Mouse (Mus musculus): ENCODE data around the gene Gm45234.
"Not testable (repeated sequence)": the region's sequence is repeated elsewhere in the genome, so short reads cannot be mapped to it uniquely, and the experiment has no call there.

Gm45234 gene

GRCm38 (mm10) chr6:124755831-124756595 is at the start of gene Gm45234, which contains the start of gene Atn1:
TSS of gene Gm45234 (minus strand) at chr6:124756021.
TSS of gene Atn1 (minus strand) at chr6:124756524.
- no peak for DNase-seq (ENCODE audit: low read depth, low spot score)

- no peak for DNase-seq (ENCODE audit: low read depth, low spot score)
Observed at GRCm38 (mm10) chr6:124804341-124804740, 48.5 kb upstream of the Gm45234 start.

GRCm38 (mm10) chr6:124803691-124804090 is 47.9 kb upstream of the Gm45234 start:
- not testable (repeated sequence) for DNase-seq (ENCODE audit: low read depth, low spot score)

- DNase-seq (ENCODE audit: low read depth, low spot score), result no peak
Observed at GRCm38 (mm10) chr6:124803061-124803460, 47.2 kb upstream of the Gm45234 start.

- not testable (repeated sequence) for DNase-seq (ENCODE audit: low read depth, low spot score)
Observed at GRCm38 (mm10) chr6:124802400-124802799, 46.6 kb upstream of the Gm45234 start.

GRCm38 (mm10) chr6:124796200-124796599 is 40.4 kb upstream of the Gm45234 start:
- no peak for DNase-seq (ENCODE audit: low read depth, low spot score)

DNA sequence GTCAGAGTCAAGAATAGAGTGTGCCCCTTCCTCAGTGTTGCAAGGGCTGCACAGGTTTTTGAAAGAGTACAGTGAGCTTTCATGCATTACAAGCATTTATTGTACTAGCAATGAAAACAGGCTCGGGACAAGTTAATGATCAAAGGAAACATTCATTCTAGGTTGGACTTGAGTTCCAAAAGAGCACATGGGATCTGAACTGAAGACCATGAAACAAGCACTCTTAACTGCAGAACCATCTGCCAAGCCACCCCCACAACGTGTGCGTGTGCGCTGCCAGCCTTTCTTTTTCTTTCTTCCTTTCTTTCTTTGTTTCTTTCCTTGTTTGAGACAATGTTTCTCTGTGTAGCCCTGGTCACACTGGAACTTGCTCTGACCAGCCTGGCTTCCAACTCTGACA is 40.0 kb upstream of the Gm45234 start:
- no peak for DNase-seq (ENCODE audit: low read depth, low spot score)

DNA sequence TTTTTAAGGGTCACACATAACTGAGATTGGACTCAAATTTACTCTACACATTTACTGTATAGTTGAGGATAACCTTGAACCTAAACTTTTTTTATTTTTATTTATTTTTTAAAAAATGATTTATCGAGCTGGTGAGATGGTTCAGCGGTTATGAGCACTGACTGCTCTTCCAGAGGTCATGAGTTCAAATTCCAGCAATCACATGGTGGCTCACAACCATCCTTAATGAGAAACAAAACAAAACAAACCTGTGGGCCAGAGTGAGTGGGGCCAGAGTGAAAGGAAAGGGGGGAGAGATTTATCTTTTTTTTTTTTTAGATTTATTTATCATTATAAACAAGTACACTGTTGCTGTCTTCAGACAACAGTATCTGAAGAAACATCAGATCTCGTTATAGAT is 36.1 kb upstream of the Gm45234 start:
- DNase-seq (ENCODE audit: low read depth, low spot score), result no peak

DNA sequence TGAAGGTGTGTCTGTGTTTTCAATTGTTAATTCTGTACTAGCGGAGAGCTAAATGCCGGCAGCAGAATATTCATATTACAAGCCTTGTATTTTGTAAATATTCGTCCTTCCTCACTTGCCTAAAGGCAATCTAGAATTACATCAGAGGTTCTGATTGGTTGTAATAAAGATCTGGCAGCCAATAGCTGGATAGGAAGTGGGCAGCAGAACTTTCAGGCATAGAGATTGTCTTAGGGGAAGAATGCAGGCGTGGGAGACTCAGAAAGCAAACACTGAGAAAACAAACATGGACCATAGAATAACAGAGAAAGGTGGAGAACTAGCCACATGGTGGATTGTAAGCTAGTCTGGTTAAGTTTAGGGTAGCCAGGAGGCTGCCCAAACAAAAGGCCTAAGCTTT is 34.3 kb upstream of the Gm45234 start:
- DNase-seq (ENCODE audit: low read depth, low spot score), result no peak

DNA sequence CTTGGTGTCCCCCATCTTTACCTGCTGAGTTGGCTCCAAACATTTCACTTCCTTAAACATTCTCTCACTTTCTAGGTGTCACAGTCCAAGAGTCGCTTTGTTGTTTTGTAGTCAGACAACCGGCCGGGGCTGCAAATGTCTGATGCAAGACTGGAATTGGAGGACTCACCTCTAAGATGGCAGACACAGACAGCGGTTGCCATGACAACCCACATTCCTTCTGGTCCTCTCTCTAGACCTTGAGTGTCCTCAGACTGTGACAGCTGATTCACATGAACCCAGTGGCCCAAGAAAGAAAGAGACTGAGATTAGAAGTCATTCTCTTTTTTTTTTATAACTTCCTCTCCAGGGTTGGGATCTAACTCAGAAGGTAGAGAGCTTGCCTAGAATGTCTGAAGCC is 33.7 kb upstream of the Gm45234 start:
- no peak for DNase-seq (ENCODE audit: low read depth, low spot score)

- DNase-seq (ENCODE audit: low read depth, low spot score), result no peak
Observed at GRCm38 (mm10) chr6:124787722-124788121, 31.9 kb upstream of the Gm45234 start.

DNA sequence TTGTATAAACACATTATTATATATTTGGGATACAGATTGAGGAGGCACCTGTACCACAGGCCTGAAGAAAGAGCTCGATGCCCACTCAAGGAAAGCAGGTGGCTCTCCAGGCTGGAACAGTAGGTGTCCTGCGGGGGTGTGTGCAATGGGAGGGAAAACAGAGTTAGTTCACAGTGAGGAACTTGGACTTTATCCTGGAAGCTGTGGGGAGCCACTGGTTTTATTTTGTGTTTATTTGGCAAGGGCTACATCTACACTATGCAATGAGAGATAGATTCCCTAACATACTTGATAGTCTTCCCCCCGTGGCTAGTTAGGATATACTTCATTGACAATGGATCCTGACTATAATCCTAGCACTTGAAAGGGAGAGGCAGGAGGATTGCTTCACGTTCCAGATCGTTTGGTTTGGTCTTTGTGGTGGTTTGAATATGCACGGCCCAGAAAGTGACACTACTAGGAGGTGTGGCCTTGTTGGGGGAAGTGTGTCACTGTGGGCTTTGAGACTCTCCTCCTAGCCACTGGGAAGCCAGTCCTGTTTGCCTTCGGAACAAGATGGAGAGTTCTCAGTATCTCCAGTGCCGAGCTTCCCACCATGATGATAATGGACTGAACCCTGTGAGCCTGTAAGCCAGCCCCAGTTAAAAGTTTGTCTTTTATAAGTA is 31.1 kb upstream of the Gm45234 start:
- no peak for DNase-seq (ENCODE audit: low read depth, low spot score)

DNA sequence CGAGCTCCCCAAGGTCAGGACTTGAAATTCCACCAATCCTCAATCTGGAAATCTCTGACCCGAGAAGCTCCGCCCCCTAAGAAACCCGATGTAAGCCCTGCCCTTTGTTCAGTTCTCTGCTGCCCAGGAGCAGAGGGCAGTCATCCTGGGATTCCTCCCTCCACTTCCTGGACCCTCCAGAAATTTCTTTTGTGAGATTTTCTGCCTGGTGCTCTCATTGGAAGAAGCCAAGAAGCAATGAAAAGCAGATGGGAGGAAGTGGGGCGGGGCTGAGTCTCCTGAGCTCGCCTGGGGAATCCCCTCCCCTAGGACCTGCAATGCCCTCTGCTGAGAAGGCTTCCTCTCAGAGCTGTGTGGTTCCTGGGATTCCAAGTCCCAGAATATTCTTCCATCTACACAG is 26.6 kb upstream of the Gm45234 start:
- no peak for DNase-seq (ENCODE audit: low read depth, low spot score)

GRCm38 (mm10) chr6:124780917-124781316 is 25.1 kb upstream of the Gm45234 start:
- no peak for DNase-seq (ENCODE audit: low read depth, low spot score)

- no peak for DNase-seq (ENCODE audit: low read depth, low spot score)
Observed at GRCm38 (mm10) chr6:124779984-124780416, 24.2 kb upstream of the Gm45234 start.

GRCm38 (mm10) chr6:124779222-124779983 is 23.6 kb upstream of the Gm45234 start, which contains the start of gene Lrrc23:
TSS of gene Lrrc23 (minus strand) at chr6:124779727.
- no peak for DNase-seq (ENCODE audit: low read depth, low spot score)

DNA sequence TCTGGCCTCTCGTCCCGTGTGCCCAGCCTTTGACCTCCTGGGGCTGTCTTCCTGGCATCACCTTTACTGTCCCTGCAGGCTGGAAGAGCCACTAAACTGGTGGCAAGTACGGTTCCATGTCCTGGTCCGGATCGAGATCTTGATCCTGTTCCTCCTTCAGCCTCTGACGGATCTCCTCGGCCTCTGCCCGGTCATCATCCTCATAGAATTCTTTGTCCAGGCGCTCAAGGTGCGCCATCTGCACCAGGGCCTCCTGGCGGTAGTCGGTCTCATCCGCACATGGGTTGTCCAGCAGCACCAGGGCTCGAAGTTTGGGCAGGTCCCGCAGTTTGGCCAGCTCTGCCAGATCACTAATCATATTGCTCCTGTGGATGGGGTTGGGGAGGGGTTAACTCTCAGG is 14.7 kb upstream of the Gm45234 start:
- no peak for DNase-seq (ENCODE audit: low read depth, low spot score)

DNA sequence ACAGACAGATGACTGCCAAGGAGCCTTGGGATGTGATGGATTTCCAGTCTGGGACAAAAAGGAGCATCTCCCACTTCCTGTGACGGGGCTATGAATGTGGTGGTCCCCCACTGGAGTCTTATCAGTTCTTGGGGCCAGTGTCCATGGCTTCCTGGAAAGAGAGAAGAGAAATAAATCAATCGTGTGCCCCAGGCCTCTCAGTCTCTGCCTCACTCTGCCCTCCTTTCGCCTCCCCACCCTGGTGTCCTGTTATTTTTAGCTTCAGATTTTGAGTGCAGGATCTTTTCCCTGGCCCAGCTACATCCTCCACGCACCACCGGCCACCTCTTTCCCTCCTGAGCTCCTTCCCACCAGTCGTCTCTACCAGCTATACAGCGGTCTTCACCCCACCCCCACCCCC is 14.2 kb upstream of the Gm45234 start:
- no peak for DNase-seq (ENCODE audit: low read depth, low spot score)

- no peak for DNase-seq (ENCODE audit: low read depth, low spot score)
Observed at GRCm38 (mm10) chr6:124769101-124769765, 13.4 kb upstream of the Gm45234 start, which contains the start of gene Eno2. TSS of gene Eno2 (minus strand) at chr6:124769673.

DNA sequence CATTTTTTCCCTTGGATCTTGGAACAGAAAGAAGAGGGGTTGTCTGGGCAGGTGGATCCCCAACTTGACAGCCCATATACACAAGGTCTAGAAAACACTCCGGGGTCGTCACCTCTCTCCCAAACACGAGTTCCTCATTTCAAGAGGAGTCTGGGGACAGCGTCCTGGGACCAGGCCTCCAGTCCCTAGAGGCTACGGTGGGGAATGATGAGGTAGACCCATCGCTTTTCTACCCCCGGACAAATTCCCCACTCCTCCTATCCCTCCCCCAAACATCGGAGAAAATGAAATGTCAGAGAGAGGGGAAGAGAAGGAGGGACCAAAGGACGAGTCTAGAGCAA is 12.9 kb upstream of the Gm45234 start:
- no peak for DNase-seq (ENCODE audit: low read depth, low spot score)

- DNase-seq (ENCODE audit: low read depth, low spot score), result no peak
Observed at GRCm38 (mm10) chr6:124767920-124768703, 12.3 kb upstream of the Gm45234 start.

Measured in retina, postnatal 7 days (tissue).